Mouse (Mus musculus) left cerebral cortex, postnatal 14 days (tissue): ENCODE data around the gene Slc41a1. TPM values are rescaled to one million over a fixed set of nuclear protein-coding genes. Genes with fewer than 3 reads are reported as not detected.
A peak's percentile ranks its signal among the peaks of the same experiment; 100 is the strongest.
"Not testable (repeated sequence)": the region's sequence is repeated elsewhere in the genome, so short reads cannot be mapped to it uniquely, and the experiment has no call there.

Experiments used
- DNase-seq, 2 experiments: peaks; one replicate each; pipeline ENCODE4 v3.0.0; 2021 to 2022; ENCODE audit warnings: low spot score in 2 of 2, mixed read lengths in 1 of 2
- intact Hi-C: fragments of 180-260 bp; cut with DNase I; formaldehyde crosslinking; loops from one replicate; pipeline ENCODE4 v1.15.1; 2025
- long read RNA-seq, 2 experiments: library from polyadenylated mRNA; stranded (forward); transcript quantifications; one replicate each; pipeline ENCODE4 v2.0.0; 2021
- total RNA-seq, 2 experiments: library from RNA; stranded (reverse); gene quantifications; 2 replicates each; pipeline ENCODE4 v1.2.3; 2021

Gene Slc41a1
- 10 to 100 TPM; 49.0 to 56.7 TPM for total RNA-seq
- long read RNA-seq, experiment 1, full-length matches to known transcripts = 15 of 32 reads
- long read RNA-seq, experiment 1, partial matches to known transcripts = 7 of 32 reads
- long read RNA-seq, experiment 1, other reads (novel, unspliced or antisense) = 10 of 32 reads
- long read RNA-seq, experiment 2, full-length matches to known transcripts = 16 of 32 reads
- long read RNA-seq, experiment 2, partial matches to known transcripts = 6 of 32 reads
- long read RNA-seq, experiment 2, other reads (novel, unspliced or antisense) = 10 of 32 reads

DNA sequence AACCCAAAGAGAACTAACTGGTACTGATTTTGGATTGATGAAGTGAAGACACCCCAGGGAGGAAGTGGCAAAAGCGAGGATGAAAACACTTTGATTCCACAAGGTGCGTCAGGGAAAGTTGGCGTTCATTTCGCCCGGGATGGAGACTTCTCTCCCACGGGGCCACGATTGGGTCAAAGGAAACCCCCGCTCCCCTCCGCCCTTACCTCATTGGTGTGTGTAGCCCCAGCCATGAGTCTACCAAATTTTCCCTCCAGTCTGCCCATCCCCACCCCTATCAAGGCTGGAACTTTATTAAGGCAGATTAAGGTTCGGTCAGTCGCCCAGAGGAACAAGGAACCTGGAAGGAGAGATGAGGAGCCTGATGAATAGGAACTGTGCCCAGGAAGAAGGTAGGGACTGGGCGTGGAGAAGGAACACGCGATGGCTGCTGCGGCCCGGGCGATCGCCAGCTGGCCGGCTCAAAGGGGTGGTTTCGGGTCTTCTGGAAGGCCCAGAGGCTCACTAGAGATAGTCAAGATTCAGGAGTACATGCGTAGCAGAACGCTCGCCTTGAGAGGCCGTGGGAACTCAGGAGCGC lies at the start of gene Slc41a1:
Gene Slc41a1 (plus strand): TSS at position 287 of the 580 bp plus-strand sequence.
- DNase-seq = no peak
- intact Hi-C loops = no loop called here

DNA sequence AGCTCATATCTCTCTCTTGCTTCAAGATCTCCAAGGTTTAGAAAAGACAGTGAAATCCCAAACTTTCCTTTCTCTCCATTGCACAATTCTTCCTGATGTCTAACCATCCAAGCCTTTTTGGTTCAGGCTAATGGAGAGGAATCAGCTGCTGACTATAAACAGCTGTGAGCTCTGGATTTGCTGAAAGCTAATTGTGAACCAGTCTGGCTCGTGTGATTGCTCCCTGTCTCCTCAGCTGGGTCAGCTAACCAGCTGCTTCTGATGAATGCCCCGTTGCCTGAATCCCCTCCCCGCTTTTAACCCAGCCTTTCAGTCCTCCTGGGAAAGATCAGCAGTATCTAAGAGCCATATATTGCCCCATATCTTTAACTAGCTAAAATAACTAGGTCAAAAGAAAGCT lies 32.7 kb upstream of the Slc41a1 start:
- DNase-seq = no peak
- intact Hi-C loops = no loop called here

DNA sequence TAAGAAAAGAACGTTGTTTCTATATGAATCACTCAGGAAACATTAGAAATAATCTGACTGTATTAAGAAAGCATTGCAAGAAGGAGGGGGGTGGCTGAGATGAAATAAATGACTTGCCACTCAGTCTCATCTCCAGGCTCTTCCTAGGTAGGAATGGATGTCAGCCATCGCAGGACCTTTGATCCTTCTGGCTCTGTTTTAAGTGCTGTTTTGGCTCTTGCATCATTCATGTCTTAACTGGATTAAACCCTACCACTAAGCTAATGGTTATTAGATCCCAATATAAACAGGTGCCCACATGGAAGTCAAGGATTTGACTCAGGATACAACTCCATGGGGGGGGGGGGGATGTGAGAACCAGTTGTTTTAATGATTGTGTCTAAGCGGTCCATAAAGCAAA lies 32.1 kb upstream of the Slc41a1 start:
- DNase-seq = no peak
- intact Hi-C loops = no loop called here

DNA sequence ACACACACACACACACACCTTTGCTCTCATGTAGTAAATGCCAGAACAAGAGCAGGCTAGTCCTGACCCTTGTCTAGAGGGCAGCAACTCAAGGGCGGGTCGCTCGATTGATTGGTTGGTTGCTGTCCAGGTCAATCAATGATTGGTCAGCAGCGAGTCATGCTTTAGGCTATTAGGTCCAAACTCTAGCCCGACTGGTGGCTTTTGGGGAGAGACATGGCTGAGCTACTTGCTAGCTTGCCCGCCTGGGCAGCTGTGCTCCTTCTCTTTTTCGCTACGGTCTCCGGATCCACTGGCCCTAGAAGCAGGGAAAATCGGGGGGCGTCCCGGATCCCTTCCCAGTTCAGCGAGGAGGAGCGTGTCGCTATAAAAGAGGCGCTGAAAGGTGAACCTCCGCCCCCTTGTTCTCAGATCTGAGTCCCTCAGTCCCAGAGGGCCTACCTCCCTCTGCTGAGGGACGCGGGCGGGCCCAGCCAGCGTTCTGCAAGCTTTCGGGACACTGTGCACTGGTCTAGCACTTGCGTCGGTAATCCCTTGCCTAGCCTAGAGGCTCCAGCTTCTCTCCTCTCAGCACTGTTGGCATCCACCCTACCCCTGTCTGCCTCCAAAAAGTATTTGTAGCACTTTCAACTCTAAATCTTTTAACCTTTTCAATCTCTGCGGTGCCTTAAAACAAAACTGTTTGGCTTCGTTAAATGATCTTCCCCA lies 29.9 kb upstream of the Slc41a1 start, which contains the start of gene Pm20d1:
Gene Pm20d1 (plus strand): TSS at position 180 of the 708 bp plus-strand sequence.
- intact Hi-C loops = no loop called here
- DNase-seq = peak; percentile 5 to 18

DNA sequence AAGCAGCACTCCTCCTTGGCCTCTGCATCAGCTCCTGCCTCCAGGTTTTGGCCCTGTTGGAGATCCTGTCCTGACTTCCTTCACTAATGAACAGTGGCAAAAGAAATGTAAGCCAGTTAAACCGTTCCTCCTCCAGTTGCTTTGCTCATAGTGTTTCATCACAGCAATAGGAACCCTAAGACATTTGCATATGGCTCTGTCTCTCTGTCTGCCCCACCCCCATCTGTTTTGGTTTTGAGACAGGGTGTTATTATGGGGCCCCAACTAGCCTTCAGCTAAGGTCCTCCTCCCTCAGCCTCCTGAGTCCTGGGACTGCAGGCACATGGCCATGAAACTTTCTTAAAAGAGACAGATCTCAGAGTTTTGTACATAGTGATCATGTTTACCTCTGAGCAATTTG lies 27.3 kb upstream of the Slc41a1 start:
- intact Hi-C loops = no loop called here
- DNase-seq = no peak

DNA sequence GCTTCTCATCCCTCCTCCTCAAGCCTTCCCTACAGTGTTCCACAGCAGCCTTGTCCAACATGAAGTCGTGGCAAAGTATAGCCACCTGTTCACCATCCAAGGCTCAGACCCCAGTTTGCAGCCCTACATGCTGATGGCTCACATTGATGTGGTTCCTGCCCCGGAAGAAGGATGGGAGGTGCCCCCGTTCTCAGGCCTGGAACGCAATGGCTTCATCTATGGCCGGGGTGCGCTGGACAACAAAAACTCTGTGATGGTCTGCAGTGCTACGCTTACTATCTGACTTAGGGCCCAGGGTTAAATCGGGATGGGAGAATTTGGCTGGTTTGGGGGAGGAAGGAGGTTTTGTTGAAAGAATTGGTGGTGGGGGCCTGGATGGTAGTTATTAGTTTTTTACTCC lies 26.2 kb upstream of the Slc41a1 start:
- intact Hi-C loops = no loop called here
- DNase-seq = no peak

DNA sequence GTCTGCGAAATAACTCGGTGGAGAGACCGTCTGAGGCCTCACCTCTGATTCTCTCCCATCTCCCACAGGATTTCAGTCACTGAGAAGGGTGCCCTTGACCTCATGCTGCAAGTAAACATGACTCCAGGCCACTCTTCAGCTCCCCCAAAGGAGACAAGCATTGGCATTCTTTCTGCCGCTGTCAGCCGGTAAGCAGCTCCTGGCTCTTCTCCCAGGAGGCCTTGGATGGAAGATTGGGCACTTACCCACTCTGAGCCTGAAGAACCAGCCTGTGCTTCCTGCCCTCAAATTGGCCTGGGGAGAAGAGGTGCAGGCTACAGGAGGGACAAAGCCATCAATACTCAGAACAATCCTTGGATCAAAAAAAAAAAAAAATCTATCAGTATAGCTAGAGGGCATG lies 24.6 kb upstream of the Slc41a1 start:
- intact Hi-C loops = no loop called here
- DNase-seq = no peak

DNA sequence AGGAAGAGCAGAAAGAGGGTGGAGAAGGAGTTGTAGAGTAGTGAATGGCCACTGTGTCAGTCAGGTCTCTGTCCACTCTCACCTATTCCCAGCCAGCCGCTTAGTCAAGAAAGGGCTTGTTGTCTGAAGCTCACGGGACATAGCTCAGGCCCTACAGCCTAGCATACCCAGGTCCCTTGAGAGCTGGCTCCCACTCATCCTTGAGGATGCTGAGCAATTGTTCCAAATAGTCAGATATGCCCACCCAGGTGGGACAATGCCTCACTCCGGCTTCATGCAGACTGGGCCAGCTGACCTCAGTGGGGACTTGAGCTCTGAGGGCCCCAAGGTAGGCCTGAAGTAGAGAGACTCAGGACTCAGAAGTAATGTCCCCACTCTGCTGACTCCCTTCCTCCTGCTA lies 23.1 kb upstream of the Slc41a1 start:
- intact Hi-C loops = no loop called here
- DNase-seq = no peak

DNA sequence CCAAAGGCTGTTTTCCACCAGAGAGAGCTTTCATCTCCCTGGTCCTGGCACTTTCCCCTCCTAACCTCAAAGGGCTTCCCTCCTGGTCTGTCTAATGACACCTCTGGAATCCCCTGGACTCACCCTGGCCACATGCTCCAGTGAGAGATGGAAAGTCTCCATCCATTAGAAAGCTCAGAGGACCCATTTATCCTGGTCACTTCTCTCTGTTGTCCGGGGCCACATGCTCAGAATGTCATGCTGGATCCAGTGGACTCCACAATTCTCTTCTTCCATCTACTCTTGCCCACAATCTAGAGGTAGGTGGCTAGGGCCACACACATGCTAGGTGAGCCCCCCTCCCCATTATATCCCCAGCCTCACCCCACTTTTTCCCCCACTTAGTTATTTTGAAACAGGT lies 18.3 kb upstream of the Slc41a1 start:
- DNase-seq = no peak
- intact Hi-C loops = no loop called here

DNA sequence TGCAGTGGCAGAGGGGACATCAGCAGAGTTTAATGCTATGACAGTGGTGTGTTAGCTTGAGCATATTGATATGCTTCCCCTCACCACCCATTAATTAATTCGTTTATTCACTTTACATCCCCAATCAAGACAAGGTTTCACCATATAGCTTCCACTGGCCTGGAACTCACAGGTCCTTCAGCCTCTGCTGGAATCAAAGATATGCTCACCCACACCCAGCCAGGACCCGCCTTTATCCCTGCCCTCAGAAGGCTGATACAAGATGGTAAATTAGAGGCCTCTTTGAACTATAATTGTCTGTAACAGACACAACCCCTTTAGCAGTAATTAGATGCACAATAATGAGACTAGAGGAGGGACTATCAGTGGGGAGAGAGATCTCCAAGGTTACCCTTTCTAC lies 17.6 kb upstream of the Slc41a1 start:
- no peak for DNase-seq
- intact Hi-C loops = no loop called here

DNA sequence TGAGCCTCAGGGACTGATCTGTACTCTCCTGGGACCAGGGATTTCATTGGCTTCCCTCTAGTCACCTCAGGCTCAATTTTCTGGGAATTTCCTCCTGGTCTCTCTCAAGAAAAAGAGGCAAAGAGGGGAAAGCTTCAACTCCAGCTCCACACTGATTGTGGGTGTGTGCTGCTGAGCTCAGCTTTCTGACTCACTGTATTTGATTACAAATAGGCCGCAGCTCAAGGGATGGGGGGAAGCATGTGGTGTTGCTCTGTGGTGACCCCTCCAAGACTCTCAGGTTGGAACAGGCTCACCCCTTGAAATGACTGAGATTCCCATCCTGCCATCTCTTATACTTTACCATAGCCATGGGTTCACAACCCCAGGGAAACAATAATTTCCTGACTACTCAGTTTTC lies 15.9 kb upstream of the Slc41a1 start:
- no peak for DNase-seq
- intact Hi-C loops = no loop called here

DNA sequence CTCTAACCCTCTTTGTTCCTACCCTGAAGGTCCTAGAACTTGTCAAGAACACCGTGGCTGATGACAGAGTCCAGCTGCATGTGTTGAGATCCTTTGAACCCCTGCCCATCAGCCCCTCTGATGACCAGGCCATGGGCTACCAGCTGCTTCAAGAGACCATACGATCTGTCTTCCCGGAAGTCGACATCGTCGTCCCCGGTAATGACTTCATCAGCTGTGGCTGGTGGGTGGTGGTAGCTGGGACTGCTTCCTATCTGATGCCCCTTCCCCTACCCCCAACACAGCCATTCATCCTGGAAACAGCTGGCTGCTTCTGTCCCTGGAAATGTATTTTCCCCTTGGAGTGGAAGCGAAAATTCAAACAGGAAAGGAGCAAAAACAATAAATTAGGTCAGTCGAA lies 15.3 kb upstream of the Slc41a1 start:
- intact Hi-C loops = no loop called here

DNA sequence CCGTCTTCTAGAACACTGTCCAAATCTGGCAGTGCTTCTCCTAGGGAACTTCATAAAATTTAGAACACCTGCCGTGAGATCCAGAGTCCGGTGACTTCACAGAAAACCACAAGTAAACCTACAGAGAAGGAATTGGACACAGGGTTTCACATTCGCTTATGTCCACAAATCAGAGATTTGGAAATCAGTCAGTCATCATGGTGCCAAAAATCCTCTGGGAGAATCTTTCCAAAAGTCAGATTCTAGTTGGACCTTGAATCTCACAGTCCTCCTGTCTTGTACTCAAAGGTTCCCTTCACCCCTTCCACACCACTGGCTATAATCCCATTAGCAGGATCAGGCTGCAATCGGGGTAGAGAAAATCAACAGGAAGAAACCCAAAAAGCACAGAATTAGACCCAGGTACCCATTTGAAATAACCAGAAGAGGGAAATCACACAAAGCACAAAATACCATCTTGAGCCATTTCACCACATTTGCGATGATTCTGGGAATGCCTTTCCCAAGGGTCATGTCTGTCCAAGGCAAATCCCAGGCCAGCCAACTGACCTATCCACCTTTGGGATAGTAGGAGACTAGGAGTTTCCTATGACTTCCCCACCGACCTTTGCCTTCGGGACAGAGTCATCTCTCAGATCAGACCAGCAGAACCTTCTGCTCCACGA lies 14.5 kb upstream of the Slc41a1 start:
- no peak for DNase-seq
- intact Hi-C loops = no loop called here

More for the DNA sequence above, 15.3 kb upstream of the Slc41a1 start:
- DNase-seq = no peak

DNA sequence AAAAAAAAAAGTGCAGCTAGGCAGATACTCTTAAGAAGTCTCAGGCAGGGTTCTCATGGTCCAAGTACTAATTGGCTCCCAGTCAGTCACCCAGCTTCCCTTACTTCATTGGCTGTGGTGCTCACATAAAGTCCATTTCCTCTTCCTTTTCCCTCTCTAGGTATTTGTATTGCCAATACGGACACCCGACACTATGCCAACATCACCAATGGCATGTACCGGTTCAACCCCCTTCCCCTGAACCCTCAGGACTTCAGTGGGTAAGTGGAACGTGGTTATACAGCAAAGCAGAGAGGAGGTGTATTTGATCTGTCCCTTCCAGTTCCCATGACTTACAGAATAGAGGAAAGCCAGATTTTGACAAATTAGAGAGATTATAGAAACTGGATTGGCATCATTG lies 13.6 kb upstream of the Slc41a1 start:
- intact Hi-C loops = no loop called here
- DNase-seq = no peak

DNA sequence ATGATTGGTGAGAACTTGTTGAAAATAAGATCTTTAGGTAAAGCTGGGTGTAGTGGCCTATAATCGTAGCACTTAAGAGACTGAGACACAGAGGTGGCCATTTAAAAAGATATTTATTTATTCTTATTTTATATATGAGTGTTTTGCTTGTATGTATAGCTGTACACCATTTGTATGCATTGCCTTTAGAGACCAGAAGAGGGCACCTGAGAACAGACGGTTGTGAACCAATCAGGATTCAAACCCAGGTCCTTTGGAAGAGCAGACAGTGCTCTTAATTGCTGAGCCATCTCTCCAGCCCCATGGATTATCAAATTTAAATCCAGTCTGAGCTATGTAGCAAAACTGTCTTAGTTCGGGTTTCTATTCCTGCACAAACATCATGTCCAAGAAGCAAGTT lies 13.1 kb upstream of the Slc41a1 start:
- DNase-seq = no peak
- intact Hi-C loops = no loop called here

DNA sequence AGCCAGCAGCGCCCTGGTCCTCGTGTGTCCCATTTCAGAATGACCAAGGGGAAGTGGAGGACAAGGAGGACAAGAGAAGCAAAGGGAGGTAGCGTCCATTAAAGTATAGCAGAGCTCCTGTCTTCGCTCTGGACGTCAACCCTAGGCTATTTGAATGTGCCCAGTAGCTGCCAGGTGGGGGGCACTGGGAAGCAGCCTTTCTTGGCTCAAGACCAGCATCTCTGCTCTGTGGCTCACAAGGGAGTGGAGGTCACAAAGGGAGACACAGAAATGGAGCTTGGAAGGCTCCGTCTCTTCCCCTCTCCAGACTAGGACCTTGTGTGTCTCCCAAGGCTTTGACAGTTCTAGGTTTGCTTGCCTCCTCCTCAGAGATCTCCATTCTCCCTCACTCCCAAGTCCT lies 10.4 kb upstream of the Slc41a1 start:
- intact Hi-C loops = no loop called here

DNA sequence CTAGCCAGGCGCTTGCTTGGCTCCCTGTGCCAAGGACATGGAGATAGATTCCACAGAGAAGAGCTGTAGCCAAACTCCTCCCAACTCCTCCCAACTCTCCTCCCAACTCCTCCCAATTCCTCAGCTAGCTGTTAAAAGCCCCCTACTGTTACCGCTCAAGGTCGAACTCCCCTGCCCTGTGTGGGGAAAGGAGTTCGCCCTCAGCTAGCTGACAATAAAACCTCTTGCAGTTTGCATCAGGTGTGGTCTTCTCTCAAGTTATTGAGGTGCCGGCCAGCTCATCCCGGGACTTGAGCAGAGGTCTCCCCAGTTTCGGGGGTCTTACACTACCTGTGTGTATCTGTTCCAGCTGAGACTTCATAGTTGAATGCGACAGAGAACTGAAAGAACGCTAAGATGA lies 6.9 kb upstream of the Slc41a1 start:
- DNase-seq, intact Hi-C loops: not testable (repeated sequence)

More for the DNA sequence above, 10.4 kb upstream of the Slc41a1 start:
- DNase-seq = no peak

DNA sequence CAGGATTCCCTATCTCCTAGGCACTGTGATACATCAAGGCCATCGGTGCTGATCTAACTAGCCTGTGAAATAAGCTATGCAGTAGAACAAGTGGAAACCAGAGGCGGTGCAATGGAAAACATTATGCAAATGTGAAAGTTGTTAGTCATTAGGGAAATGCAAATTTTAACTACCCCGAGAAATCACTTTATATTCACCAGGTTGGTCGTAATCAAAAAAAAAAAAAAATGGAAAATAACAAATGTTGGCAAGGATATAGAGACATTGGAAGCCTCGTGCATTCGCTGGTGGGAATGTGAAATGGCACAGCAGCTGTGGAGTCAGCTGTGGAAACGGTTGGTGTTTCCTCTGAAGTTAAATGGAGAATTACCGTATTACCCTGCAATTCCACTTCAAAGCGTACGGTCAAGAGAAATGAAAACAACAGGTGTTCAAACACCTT lies 6.4 kb upstream of the Slc41a1 start:
- intact Hi-C loops = no loop called here
- DNase-seq = peak in 1 of 2 experiments; percentile 55

DNA sequence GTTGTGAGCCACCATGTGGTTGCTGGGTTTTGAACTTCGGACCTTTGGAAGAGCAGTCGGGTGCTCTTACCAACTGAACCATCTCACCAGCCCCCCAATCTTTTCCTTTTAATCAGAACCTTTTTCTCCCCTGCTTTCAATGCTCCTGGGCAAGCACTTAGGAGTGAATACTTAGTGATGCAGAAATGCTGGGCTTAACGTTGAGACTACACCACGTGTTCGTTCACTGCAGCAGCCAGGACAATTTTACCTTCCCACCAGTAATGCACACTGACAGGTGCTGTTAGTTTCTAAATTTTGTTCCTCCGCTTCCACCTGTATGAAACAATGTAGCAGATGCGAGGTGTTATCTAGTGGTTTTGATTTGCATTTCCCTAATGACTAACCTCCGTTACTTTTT lies 5.0 kb upstream of the Slc41a1 start:
- DNase-seq = no peak
- intact Hi-C loops = no loop called here

DNA sequence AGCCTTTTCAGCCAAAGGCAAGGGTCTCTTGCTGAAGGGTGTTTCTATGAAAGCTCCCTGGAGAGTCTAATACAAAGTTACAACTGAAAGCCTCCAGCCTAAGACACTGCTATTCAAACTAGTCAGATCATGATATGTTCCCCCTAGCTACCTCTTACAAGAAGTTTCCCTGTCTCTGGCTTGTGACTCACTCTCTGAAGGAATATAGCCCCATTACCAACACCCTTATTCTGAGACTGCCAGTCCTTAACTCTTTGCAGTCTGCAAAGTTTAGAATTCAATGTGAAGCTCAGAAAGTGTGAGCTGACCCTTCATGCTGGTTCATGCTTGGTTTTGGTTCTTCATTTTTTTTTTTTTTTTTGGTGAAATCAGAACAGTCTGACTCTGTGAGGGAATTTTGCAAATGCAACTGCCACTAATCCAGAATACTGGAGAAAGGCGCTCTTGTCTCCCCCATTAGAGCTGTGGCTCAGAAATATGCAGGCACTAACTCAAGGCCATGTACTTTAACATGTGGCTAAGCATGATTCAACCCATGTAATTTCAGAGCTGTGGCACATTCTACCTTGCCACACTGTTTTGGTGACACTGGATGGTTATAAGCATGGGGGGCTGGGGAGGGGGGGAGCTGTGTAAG lies 4.3 kb upstream of the Slc41a1 start:
- intact Hi-C loops = no loop called here
- DNase-seq = no peak
